Mouse (Mus musculus): ENCODE results near the gene Map2k3.

The Map2k3 gene

DNA sequence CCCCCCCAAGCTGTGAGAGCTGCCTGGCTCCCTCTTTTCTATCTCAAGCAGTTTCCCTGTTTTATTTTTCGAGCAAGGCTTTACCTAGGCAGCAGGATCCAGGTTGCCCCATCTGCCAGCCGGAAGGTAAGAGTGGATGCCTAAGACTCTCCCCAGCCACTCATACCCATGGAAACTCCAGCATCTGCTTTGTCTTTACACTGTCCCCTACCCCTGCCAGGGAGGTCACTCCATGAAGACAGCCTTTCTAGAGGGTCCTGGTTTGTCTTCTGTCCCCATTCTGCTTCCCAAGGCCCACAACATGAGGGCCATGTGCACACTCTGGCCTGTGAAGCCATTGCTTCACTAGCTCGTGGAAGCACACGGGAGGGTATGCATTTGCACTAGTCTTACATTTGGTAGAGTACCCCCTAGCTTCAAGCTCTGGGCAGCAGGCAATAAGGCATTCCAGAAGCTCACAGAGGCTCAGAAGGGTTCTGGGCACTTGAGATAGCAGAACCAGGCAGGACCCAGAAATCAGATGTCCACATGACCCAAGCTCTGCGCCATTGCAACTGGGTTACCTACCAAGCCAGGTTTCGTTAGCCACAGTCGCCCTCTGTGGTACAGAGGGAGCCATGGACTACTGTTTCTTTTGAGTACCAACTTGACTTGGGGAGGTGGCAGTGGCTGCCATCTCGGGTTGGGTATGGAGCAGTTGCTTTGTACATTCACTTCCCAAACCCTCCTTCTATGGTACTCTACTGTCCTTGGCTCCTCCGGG lies 24.0 kb downstream of the Map2k3 start:
- DNase-seq (ENCODE audit: low read depth, low spot score), result no peak

DNA sequence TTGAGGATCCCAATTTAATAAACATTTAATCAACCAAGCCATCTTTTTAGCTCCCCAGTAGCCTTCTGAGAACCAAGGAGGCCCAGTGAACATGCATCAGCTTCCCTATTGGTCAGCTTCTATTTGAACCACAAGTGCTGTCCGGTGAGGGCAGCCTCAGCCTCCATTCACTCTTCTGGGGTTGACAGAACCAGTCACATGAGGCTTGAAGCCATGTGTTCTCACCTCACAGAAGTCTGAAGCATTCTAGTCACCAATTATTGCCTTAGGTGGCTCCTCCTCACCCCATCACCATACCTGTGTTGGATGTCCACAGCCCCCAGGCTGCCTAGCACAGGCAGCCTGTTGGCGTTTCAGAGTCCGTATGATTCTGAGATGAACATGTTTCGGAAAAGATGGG lies 27.1 kb downstream of the Map2k3 start:
- DNase-seq (ENCODE audit: low read depth, low spot score), result no peak

DNA sequence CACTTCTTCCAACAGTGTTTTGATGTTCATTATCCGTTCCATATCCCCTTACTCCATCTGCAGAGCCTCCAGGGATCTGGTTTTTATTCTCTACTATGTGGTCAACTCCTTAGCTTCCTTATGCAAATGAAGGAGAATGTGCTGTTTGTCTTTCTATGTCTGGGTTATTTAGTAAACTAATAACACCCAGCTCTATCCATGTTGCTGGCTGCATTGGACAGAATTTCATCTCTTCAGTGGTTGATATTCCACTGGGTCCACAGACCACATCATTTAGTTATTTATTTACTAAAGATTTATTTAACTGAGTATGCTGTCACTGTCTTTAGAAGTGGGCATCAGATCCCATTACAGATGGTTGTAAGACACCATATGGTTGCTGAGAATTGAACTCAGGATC lies 29.3 kb downstream of the Map2k3 start:
- no peak for DNase-seq (ENCODE audit: low read depth, low spot score)

DNA sequence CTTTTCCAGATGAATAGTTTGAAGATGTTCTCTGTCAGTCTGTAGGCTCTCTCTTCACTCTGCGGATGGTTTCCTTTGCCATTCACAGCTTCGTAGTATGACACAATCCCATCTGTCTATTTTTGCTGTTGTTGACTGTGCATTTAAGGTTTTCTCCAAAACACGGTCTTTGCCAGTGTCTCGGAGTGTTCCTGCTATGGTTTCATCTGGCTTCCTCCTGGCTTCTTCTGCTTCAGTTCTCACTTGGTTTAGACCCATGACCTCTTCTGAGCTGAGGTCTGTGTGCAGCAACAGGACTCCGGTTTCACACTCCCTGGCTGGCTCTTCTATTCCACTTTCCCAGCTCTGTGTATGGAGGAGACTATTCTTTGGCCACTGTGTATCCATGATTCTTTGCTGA lies 30.9 kb downstream of the Map2k3 start:
- DNase-seq (ENCODE audit: low read depth, low spot score), result no peak

DNA sequence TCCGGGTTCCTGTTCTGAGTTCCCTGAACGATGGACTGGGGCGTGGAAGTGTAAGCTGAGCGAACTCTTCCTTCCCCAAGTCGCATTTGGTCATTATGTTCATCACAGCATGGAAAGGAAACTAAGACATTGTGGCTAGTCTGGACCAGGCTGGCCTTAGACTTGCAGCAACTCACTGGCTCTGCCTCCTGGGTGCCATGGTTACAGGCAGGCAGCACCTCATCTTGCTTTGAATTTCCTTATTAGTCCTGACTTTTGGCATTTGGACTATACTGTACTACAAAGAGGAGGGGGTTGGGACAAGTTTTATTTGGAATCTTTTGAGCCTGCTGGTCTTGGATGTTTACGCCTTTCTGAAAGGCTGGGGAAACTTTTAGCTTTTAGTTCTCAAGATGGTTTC lies 35.1 kb downstream of the Map2k3 start:
- DNase-seq (ENCODE audit: low read depth, low spot score), result no peak

DNA sequence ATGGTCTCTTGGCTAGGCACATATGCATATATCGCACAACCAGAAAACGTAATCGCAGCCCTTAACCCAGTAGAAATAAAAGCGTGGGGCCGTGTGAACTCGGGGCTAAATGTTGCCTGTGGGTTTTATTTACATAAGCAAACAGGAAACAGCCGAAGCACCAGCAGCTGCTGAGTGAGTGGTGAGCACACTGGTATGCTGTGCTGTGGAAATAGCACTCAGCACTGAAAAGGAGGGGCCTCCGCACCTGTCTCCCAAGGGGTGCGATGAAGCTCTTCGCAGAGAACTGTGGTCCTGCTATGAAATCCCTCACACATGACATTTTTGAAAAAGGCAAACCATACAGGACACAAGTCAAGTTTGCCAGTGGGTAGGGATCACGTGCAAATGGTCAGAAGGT lies 43.3 kb downstream of the Map2k3 start:
- DNase-seq (ENCODE audit: low read depth, low spot score), result no peak

DNA sequence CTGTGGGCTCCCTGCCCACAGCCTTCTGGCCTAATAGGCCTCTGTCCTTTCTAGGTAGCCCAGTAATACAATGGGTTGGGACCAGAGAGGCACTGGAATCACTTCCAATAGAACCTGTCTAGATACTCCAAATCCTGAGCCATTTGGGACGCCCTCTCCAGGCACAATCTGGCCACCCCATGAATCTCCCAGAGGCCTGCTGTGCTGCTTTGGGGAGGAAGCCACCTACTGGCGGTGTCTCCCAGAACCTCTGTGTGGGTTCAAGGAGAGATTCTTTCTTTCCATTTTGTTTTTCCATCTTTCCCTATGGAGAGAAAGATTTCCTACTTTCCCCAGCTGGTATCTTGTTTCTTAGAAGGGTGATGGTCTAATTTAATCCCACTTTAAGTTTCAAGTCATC lies 44.4 kb downstream of the Map2k3 start:
- no peak for DNase-seq (ENCODE audit: low read depth, low spot score)

DNA sequence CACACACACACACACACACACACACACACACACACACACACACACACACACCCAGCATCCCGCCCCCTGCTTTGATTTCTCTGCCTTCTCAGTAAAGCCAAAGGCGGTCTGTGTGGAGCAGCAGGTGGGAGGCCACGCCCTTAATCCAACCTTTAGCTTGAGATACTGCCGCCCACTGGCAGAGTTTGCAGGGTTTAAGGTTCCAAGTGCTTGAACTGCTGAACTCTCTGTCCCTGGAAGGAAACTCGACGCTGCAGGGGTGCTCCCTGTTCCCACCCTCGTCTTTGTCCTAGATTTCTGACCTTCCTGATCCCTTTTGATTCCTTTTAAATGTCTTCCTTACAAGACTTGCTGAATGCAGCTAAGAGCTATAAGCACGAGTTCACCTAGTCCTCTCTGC lies 44.9 kb downstream of the Map2k3 start:
- no peak for DNase-seq (ENCODE audit: low read depth, low spot score)

DNA sequence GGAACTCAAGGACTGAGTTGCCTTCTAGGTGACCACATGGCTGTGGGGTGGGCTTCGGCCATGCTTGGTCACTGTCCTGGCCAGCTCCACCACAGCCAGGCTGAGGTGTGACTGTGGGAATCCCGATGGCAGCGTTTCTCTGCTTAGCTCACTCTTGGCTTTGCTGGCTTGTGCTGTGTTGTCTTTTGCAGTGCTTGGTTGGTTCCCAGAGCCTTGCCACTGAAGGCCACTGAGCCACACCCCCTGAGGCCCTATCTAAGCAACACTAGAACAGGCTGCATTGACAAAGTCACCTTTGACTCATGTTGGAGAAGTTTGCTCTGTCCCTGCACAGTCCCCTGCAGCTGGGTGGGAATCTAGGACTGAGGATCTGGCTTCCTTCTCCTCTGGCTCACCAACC lies 45.3 kb downstream of the Map2k3 start:
- DNase-seq (ENCODE audit: low read depth, low spot score), result no peak

DNA sequence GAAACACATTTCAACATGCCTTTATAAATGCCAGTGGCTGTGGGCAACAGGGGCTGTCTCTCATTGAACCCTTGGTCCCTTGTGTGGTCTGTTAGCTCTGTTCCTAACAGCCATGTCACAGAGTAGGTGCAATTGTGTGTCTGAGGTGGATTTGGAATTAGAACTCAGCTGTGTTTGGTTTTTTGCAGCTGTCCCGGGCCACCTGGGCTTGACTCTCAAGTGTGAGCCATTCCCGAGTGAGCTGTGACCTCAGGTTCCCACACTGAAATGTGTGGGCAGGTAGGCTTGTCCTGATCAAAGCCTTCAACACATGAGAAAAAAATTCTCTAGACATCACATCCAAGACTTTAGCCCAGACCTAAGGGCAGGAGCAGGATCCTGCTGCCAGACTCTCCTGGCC lies 46.8 kb downstream of the Map2k3 start:
- no peak for DNase-seq (ENCODE audit: low read depth, low spot score)

DNA sequence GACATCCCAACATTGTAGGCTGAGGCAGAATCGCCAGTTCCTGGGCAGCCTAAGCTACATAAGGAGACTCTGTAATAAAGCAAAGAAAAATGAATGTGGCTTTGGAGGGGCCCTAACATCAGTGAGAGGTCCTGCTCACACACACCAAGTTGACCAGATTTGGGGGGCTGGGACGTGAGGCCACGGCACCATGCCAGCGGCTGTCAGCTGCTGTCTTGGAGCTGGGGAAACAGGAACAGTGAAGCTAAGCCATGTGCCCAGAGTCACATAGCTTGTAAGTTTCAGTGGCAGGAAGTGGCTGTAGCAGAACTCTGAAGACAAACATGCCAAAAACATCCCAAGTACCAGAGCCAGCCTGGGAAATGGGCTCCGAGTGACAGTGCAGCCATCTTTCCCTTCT lies 48.0 kb downstream of the Map2k3 start:
- no peak for DNase-seq (ENCODE audit: low read depth, low spot score)

DNA sequence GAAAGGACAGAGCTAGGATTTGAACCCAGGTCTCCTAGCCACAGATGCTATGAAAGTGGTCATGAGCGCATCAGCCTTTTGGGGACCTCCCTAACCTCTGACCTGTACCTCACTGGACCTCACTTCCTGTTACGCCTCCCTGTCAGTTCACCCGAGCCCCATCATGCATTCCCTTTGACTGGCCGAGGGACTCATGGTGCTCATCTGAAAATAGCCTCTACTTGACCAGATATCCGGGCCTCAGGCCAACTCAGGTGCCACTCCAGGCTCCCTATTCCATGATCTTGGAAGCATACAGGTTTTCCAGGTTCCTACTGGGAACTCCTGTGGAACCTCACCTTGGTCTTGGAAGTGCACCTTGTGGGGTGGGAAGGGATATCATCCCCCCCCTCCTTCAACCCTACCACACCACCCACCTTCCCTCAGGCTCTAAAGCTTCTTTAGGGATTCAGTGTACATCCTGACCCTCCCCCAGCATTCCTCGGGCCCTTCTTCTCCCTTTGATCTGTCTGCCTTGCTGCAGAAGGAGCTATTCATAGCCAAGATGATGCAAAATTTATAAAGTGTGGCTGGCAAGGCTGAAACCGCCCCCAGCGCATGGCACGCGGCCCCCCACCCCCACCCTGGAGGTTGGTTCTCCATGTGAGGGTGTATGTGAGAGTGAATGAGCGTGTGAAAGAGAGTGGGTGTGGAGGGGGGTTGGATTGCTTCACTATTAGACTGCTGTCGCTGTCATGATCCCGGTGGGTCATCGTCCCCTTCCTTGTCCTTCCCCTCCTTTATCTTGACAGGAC lies 50.1 kb downstream of the Map2k3 start:
- DNase-seq (ENCODE audit: low read depth, low spot score), result no peak

DNA sequence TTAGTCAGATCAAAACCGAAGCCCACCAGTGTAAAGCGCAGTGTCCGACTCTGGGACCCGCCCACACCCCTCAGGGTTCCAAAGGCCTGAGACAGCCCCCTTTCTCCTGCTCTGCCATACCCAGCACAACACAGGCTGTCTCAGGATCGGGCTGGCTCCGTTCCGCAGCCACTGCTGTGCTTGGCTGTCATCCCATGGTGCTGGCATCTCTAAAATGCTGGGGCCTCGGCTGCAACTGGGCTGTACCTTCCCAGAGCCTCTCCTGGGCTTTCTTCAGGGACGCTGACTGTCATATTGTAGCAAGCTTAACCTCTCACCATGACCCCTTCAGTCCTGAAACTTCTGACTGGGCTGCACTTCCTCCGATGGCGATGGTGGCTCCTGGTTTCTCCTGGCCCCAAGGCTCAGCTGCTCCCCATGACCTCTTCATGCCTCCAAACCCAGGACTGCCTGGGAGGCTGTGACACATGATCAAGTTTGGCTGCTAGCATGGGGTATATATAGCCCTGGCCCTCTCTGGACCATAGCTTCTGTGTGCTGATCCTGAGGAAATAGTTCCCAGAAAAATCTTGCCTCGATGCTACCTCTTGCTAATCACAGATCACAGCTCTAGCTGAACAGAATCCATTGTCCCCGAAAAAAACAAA lies 53.2 kb downstream of the Map2k3 start:
- no peak for DNase-seq (ENCODE audit: low read depth, low spot score)

DNA sequence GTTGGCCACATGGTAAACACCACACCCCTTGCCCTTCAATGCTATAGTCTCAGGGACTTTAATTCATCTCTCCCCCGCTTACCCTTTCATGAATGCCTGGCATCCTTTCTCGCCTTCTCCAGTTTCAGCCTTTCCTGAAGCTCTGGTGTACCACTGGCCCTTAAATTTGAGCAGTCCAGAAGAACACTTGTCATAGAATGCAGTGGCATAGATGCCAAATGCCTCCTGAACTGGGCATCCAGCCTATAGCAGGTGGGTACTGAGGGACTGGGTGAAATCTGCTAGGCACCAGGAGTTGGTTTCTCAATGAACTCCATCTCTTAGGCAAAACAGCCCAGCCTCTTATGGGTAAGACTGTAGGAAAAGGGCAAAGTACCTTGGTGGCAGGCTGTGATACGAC lies 58.6 kb downstream of the Map2k3 start:
- DNase-seq (ENCODE audit: low read depth, low spot score), result no peak
